Mouse (Mus musculus) gastrocnemius, adult 2 months (tissue): Measurements from ENCODE around the gene Sertad1. TPM values are rescaled to one million over a fixed set of nuclear protein-coding genes. Genes with fewer than 3 reads are reported as not detected.

Experiments
- DNase-seq: peaks from one replicate; pipeline ENCODE4 v3.0.0; 2022
- H3K27ac ChIP-seq: fragments of 200-600 bp; 2 replicates; pipeline ENCODE4 v1.8.1; 2022; ENCODE audit warnings: mild to moderate bottlenecking
- H3K4me3 ChIP-seq: fragments of 200-600 bp; 2 replicates; pipeline ENCODE4 v1.8.1; 2022; ENCODE audit warnings: mild to moderate bottlenecking, moderate library complexity
- CTCF ChIP-seq: fragments of 200-600 bp; IDR thresholded peaks from 2 replicates; pipeline ENCODE4 v1.8.1; 2022; ENCODE audit warnings: antibody characterized with exemption, mild to moderate bottlenecking, moderate library complexity
- intact Hi-C: fragments of 180-260 bp; cut with DNase I; formaldehyde crosslinking; loops from one replicate; pipeline ENCODE4 v1.15.1; 2025
- total RNA-seq, 2 experiments: library from RNA; stranded (reverse); gene quantifications; 2 replicates each; pipeline ENCODE4 v1.2.3; 2021

The Sertad1 gene
- total RNA-seq, 2 experiments from 2014 or later = 5.5 to 9.1 TPM

GRCm38 (mm10) chr7:27452206-27452770, 34.4 kb upstream of the Sertad1 start:
- Histone ChIP-seq H3K27ac (no peak overlapping the region), H3K4me3 (no peak overlapping the region)
- intact Hi-C loops = no loop called here
- no peak for DNase-seq
- no peak for TF ChIP-seq CTCF

- intact Hi-C loops = no loop called here
- Histone ChIP-seq H3K4me3 (no peak overlapping the region), H3K27ac (no peak overlapping the region)
- DNase-seq = no peak
- no peak for TF ChIP-seq CTCF
Observed at GRCm38 (mm10) chr7:27454461-27455121, 32.1 kb upstream of the Sertad1 start.

DNA sequence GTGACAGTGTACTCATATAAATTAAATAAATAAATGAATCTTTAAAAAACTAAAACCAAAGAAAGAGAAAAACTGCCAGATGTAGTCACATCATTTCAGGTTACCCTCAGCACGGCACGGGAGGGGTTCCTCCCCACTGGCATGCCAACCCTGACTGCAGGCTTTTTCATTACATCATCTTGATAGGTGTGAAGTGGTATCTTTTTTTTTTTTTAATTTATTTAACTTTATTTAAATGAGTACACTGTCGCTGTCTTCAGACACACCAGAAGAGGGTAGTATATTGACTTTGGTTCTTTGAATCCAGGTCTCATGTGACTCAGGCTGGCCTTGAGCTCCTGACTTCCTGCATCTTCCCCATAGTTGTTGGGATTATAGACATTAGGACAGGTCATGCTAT, 31.4 kb upstream of the Sertad1 start:
- no peak overlapping the region for H3K27ac ChIP-seq
- H3K4me3 ChIP-seq = no peak overlapping the region
- intact Hi-C loops = no loop called here
- DNase-seq = no peak
- TF ChIP-seq CTCF = no peak

DNA sequence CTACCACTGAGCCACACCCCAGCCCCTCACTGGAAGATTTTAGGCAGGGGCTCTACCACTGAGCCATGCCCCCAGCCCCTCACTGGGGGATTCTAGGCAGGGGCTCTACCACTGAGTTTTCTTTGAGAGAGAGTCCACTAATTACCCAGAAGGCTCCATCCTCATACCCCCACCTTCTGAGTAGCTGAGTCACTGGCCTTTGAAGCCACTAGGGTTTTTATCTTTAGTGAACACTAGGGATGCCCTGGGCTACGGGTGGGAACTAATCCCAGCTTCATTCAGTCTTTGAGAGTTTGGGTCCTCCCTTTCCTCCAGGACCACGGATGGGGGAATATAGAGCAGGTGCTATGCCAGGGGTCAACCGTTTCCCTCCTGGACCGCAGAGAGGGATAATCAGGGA, 28.1 kb upstream of the Sertad1 start:
- H3K4me3 ChIP-seq = no peak overlapping the region
- TF ChIP-seq CTCF = no peak
- no peak for DNase-seq
- no peak overlapping the region for H3K27ac ChIP-seq
- intact Hi-C loops = no loop called here

DNA sequence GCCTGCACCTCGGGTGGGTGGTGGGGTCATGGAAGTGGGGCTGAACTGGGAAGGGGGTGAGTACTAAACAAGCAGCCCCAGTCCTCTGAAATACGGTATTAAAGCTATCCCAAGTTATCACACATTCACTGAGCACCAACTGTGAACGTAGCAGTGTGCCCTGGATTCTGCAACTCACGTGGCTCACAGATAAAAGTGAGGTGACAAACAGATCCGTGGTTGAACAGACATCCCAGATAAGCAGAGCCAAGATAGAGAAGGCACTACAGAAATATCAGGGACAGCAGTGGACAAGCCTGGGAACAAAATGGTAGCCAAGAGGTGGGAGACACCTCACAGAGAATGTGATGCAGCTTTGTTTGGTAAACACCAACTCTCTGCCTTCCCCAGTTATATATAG, 27.1 kb upstream of the Sertad1 start:
- Histone ChIP-seq H3K27ac (no peak overlapping the region), H3K4me3 (no peak overlapping the region)
- no peak for DNase-seq
- intact Hi-C loops = no loop called here
- TF ChIP-seq CTCF = no peak

DNA sequence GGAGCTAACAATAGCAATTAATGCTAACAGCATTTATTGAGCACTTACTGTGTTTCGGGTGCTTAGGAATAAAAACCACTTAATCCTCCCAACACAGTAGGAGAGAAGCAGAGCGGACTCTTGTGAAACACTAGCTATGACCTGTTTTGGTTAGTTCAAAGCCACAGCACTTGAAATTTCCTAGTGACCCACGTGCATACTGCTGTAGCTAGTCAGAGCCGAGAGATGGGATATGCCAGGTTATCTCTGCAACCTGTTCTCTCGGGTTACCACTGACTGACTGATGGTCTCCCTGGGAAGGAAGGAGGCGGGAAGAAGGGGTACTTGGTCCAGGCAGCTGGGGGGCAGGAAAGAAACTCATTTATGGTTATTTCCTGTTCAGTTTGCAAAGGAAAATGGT, 26.2 kb upstream of the Sertad1 start:
- Histone ChIP-seq H3K4me3 (no peak overlapping the region), H3K27ac (no peak overlapping the region)
- DNase-seq = no peak
- no peak for TF ChIP-seq CTCF
- intact Hi-C loops = no loop called here

DNA sequence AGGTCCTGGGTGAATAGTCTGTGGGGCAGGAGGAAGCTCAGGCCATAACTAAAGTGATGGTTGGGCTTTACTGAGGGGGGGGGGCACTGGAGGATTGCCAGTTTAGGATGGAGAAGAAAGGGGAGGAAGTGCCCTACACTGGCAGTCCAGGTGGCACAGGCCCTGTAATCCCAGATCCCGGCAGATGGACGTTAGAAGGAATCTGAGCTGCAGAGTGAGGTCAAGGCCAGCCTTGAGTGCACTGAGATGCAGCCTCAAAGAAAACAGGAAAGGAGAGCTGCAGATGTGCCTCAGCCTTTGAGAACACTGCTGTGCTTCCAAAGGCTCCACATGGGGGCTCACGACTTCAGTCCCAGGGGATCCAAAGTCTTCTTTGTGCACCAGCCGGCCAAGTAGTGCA, 19.1 kb upstream of the Sertad1 start:
- no peak for TF ChIP-seq CTCF
- intact Hi-C loops = no loop called here
- H3K4me3 ChIP-seq = no peak overlapping the region
- H3K27ac ChIP-seq = no peak overlapping the region
- DNase-seq = no peak

DNA sequence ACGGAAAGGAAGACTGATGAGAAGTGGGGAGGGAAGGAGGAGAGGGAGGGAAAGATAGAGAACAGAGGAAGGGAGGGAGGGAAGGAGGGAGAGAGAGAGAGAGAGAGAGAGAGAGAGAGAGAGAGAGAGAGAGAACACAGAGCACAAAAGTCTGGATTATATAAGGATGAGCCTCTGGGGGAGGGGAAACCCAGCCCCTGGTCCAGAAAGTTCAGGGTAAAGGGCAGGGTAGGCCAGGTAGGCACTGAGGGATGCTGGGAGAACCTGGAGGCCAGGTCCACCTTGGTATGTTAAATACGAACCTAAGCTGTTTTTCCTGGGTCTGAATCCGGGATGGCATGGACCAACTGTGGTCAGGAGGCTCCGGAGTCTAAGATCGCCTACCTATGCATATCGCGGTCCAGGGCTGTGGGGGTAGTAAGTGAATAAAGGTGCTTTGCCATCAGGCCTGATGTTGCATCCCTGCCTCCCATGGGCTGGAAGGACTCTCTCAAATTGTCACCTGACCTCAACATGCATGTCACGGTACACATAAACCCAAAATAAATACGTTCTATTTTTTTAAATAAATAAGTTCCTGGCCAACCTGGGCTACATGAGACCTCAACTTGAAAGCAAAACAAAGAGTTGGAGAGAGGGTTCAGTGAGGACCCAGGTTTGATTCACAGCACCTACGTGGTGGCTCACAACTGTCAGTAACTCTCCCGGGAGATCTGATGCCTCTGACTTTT, 15.2 kb upstream of the Sertad1 start:
- intact Hi-C loops = loop anchor here (1.0 kb wide), 1 partner anchor 22 kb away; no protein-coding TSS in a partner anchor
- no peak for TF ChIP-seq CTCF
- Histone ChIP-seq H3K4me3 (no peak overlapping the region), H3K27ac (no peak overlapping the region)
- DNase-seq = no peak

DNA sequence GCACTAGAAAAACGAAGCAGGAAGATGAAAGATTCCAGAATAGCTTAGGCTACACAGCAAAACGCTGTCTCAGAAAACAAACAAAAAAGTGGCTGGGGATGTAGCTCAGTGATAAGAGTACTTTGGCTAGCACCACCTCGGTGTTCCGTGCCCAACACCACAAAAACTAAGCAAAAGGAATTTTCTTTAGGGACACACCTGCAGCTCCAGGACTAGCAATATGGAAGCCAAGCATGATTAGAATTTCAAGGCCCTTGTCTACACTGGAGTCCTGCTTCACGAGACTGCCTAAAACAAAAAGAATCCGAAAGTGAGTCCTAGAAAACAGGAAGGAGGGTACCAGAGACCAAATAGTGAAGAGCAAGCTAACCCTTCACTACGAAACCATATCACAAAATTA, 14.1 kb upstream of the Sertad1 start:
- Histone ChIP-seq H3K4me3 (peak overlapping the region; percentile 79), H3K27ac (peak overlapping the region; percentile 96)
- intact Hi-C loops = loop anchor here (1.0 kb wide), 1 partner anchor 23 kb away; no protein-coding TSS in a partner anchor
- DNase-seq = no peak
- TF ChIP-seq CTCF = no peak

GRCm38 (mm10) chr7:27473156-27473834, 13.4 kb upstream of the Sertad1 start, which contains the start of gene Sertad3:
Sertad3 (plus strand) TSS chr7:27473768.
- intact Hi-C loops = no loop called here
- no peak for TF ChIP-seq CTCF
- peak within 1 kb of the TSS; percentile 96 for H3K27ac ChIP-seq
- H3K4me3 ChIP-seq = peak within 1 kb of the TSS; percentile 79
- peak; percentile 100 for DNase-seq

- no peak for DNase-seq
- intact Hi-C loops = no loop called here
- H3K27ac ChIP-seq = peak overlapping the region; percentile 96
- peak overlapping the region; percentile 79 for H3K4me3 ChIP-seq
- TF ChIP-seq CTCF = no peak
Observed at GRCm38 (mm10) chr7:27473835-27474489, 12.7 kb upstream of the Sertad1 start.

DNA sequence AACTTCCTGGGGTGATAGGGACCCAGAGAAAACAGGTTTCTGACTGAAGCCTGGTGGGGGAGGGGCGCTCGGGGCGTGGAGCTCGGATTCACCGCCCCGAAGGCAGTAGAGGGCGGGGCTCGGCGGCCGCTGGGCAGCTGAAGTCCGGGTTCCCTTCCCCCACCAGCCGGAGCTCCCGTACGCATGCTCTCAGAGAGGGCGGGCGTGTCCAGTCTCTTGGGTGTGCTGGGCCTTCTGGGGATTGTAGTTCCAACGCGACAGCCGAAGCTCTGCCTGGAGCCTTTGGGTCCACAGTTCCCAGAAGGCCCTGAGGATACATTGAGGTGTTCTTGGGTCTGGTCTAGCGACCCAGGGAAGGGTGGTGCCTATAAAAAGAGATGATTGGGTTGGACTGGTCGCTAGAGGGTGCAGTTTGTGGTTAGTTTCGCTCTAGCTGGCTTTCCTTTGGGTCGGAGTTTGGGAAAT, 12.2 kb upstream of the Sertad1 start:
- peak overlapping the region; percentile 79 for H3K4me3 ChIP-seq
- intact Hi-C loops = no loop called here
- H3K27ac ChIP-seq = peak overlapping the region; percentile 96
- DNase-seq = peak; percentile 99
- peak; percentile 72 for TF ChIP-seq CTCF
